Mouse (Mus musculus) stomach, embryonic 16.5 days (tissue): Measurements from ENCODE around the gene Chd9. TPM values are rescaled to one million over a fixed set of nuclear protein-coding genes. Genes with fewer than 3 reads are reported as not detected.

Source experiments
- ATAC-seq: fragments of 200-750 bp; cut with Nextera tagmentation; 2 replicates; pipeline ENCODE4 v1.8.0; 2017; ENCODE audit warnings: moderate number of reproducible peaks, moderate TSS enrichment; ENCODE audit not compliant: insufficient read depth, low FRiP score
- H3K27ac ChIP-seq: fragments of 300-500 bp; sonication (generic); 2 replicates; pipeline ENCODE4 v1.5.1; 2014; ENCODE audit warnings: low read length
- H3K27me3 ChIP-seq: fragments of 300-500 bp; sonication (generic); 2 replicates; pipeline ENCODE4 v1.6.1; 2014; ENCODE audit warnings: low read length, control low read depth, mixed read lengths; ENCODE audit not compliant: control insufficient read depth, insufficient read depth
- H3K36me3 ChIP-seq: fragments of 300-500 bp; sonication (generic); 2 replicates; pipeline ENCODE4 v1.6.1; 2014; ENCODE audit warnings: low read length; ENCODE audit not compliant: control insufficient read depth, insufficient read depth
- H3K4me1 ChIP-seq: fragments of 300-500 bp; sonication (generic); 2 replicates; pipeline ENCODE4 v1.6.1; 2014; ENCODE audit warnings: low read length, control low read depth, mixed read lengths; ENCODE audit not compliant: control insufficient read depth, insufficient read depth
- H3K4me2 ChIP-seq: fragments of 300-500 bp; sonication (generic); 2 replicates; pipeline ENCODE4 v1.6.1; 2014; ENCODE audit warnings: low read depth, low read length, mixed read lengths
- H3K4me3 ChIP-seq: fragments of 300-500 bp; sonication (generic); replicated peaks from 2 replicates; pipeline ENCODE4 v1.5.1; 2014; ENCODE audit warnings: mild to moderate bottlenecking, low read length
- H3K9ac ChIP-seq: fragments of 300-500 bp; sonication (generic); 2 replicates; pipeline ENCODE4 v1.6.1; 2014; ENCODE audit warnings: low read length
- H3K9me3 ChIP-seq: fragments of 300-500 bp; sonication (generic); replicated peaks from 2 replicates; pipeline ENCODE4 v1.6.1; 2016; ENCODE audit warnings: low read length, control low read depth; ENCODE audit not compliant: control insufficient read depth
- WGBS: fragments of 180-500 bp; shearing (Covaris S2); extraction: QIAGEN DNeasy Blood & Tissue Kit; methylation state at CpG from one replicate; pipeline ENCODE4 v1.1.7; 2014; 5-methylcytosine and 5-hydroxymethylcytosine counted together
- polyA plus RNA-seq: library from polyadenylated mRNA; unstranded; fragments of >200 nt; fragmentation: Nextera tagmentation; extraction: Ambion mirVana; gene quantifications from 2 replicates; pipeline ENCODE4 v1.2.1, GENCODE M21; 2015

The Chd9 gene
- 239 and 288 TPM in 2 replicates for polyA plus RNA-seq

GRCm38 (mm10) chr8:90828181-90828986, at the start of gene Chd9:
TSS of gene Chd9 (plus strand) at chr8:90828352.
- peak; percentile 92 for ATAC-seq
- no peaks in the 10 kb centered on the region for H3K9me3 ChIP-seq
- H3K4me2 ChIP-seq: peak within 1 kb of the TSS; percentile 87
- H3K9ac ChIP-seq: peak within 1 kb of the TSS; percentile 83
- H3K4me3 ChIP-seq: peak within 1 kb of the TSS; percentile 60
- peaks cover 14% of the 10 kb centered on the region for H3K4me1 ChIP-seq
- no peaks in the 10 kb centered on the region for H3K27me3 ChIP-seq
- WGBS: 2% methylated on average over 39 of the region's 39 CpGs
- H3K27ac ChIP-seq: peak within 1 kb of the TSS; percentile 87
- no peaks in the 10 kb centered on the region for H3K36me3 ChIP-seq

GRCm38 (mm10) chr8:90791616-90792015, 36.5 kb upstream of the Chd9 start:
- Histone ChIP-seq H3K27me3 (no peaks in the 10 kb centered on the region), H3K4me2 (no peak overlapping the region), H3K9ac (no peak overlapping the region), H3K36me3 (no peaks in the 10 kb centered on the region), H3K27ac (no peak overlapping the region), H3K4me3 (no peak overlapping the region), H3K9me3 (no peaks in the 10 kb centered on the region), H3K4me1 (no peaks in the 10 kb centered on the region; the same call in 1 of the 2 replicates)
- 90% methylated on average over 1 of the region's 1 CpGs for WGBS
- ATAC-seq: no peak

- H3K9me3 ChIP-seq: no peaks in the 10 kb centered on the region
- no peak overlapping the region for H3K4me3 ChIP-seq
- H3K36me3 ChIP-seq: no peaks in the 10 kb centered on the region
- no peak overlapping the region for H3K27ac ChIP-seq
- peak; percentile 37; the same call in 1 of the 2 replicates for ATAC-seq
- H3K4me1 ChIP-seq: no peaks in the 10 kb centered on the region; the same call in 1 of the 2 replicates
- no peak overlapping the region for H3K9ac ChIP-seq
- WGBS: 5% methylated on average over 3 of the region's 3 CpGs
- no peaks in the 10 kb centered on the region for H3K27me3 ChIP-seq
- H3K4me2 ChIP-seq: no peak overlapping the region
These were observed 34.4 kb upstream of the Chd9 start for GRCm38 (mm10) chr8:90793710-90794109.

GRCm38 (mm10) chr8:90794990-90795861, 32.9 kb upstream of the Chd9 start:
- Histone ChIP-seq H3K36me3 (no peaks in the 10 kb centered on the region), H3K9ac (no peak overlapping the region), H3K4me2 (peak overlapping the region; percentile 46), H3K9me3 (no peaks in the 10 kb centered on the region), H3K4me1 (no peaks in the 10 kb centered on the region; the same call in 1 of the 2 replicates), H3K4me3 (peak overlapping the region; percentile 25), H3K27me3 (no peaks in the 10 kb centered on the region), H3K27ac (no peak overlapping the region)
- peak; percentile 88 for ATAC-seq
- 12% methylated on average over 12 of the region's 12 CpGs for whole genome bisulfite sequencing

GRCm38 (mm10) chr8:90799473-90799872, 28.7 kb upstream of the Chd9 start:
- no peak overlapping the region for H3K4me3 ChIP-seq
- H3K9me3 ChIP-seq: no peaks in the 10 kb centered on the region; the same call in 1 of the 2 replicates
- no peak for ATAC-seq
- no peak overlapping the region for H3K27ac ChIP-seq
- H3K36me3 ChIP-seq: no peaks in the 10 kb centered on the region
- H3K4me1 ChIP-seq: no peaks in the 10 kb centered on the region; the same call in 1 of the 2 replicates
- 77% methylated on average over 5 of the region's 5 CpGs for WGBS
- H3K4me2 ChIP-seq: no peak overlapping the region
- H3K9ac ChIP-seq: no peak overlapping the region
- H3K27me3 ChIP-seq: no peaks in the 10 kb centered on the region

- no peaks in the 10 kb centered on the region for H3K9me3 ChIP-seq
- no peak overlapping the region for H3K27ac ChIP-seq
- WGBS: 89% methylated on average over 10 of the region's 10 CpGs
- H3K4me1 ChIP-seq: no peaks in the 10 kb centered on the region
- H3K27me3 ChIP-seq: no peaks in the 10 kb centered on the region
- no peak overlapping the region for H3K4me3 ChIP-seq
- no peaks in the 10 kb centered on the region for H3K36me3 ChIP-seq
- H3K4me2 ChIP-seq: no peak overlapping the region
- ATAC-seq: no peak
- H3K9ac ChIP-seq: no peak overlapping the region
These were observed 14.4 kb upstream of the Chd9 start for GRCm38 (mm10) chr8:90813602-90814320.

- Histone ChIP-seq H3K36me3 (no peaks in the 10 kb centered on the region), H3K27ac (no peak overlapping the region), H3K4me2 (no peak overlapping the region), H3K4me3 (no peak overlapping the region), H3K4me1 (no peaks in the 10 kb centered on the region), H3K9me3 (no peaks in the 10 kb centered on the region), H3K27me3 (no peaks in the 10 kb centered on the region), H3K9ac (no peak overlapping the region)
- 69% methylated on average over 23 of the region's 23 CpGs for WGBS
- no peak for ATAC-seq
These were observed 11.9 kb upstream of the Chd9 start for GRCm38 (mm10) chr8:90816061-90816882.

GRCm38 (mm10) chr8:90817293-90817692, 10.9 kb upstream of the Chd9 start, which contains the start of gene Gm19935:
TSS of gene Gm19935 (minus strand) at chr8:90817393.
- H3K9ac ChIP-seq: no peak within 1 kb of the TSS
- ATAC-seq: no peak
- H3K4me1 ChIP-seq: no peaks in the 10 kb centered on the region
- no peak within 1 kb of the TSS for H3K27ac ChIP-seq
- no peaks in the 10 kb centered on the region for H3K27me3 ChIP-seq
- H3K4me2 ChIP-seq: no peak within 1 kb of the TSS
- H3K9me3 ChIP-seq: no peaks in the 10 kb centered on the region
- H3K4me3 ChIP-seq: no peak within 1 kb of the TSS
- no peaks in the 10 kb centered on the region for H3K36me3 ChIP-seq
- 65% methylated on average over 2 of the region's 2 CpGs for WGBS
